Mouse (Mus musculus) stomach, postnatal 0 days (tissue): ENCODE measurements around the gene Nrbf2. TPM values are rescaled to one million over a fixed set of nuclear protein-coding genes. Genes with fewer than 3 reads are reported as not detected.

ENCODE experiments used
- ATAC-seq: fragments of 200-750 bp; cut with Nextera tagmentation; 2 replicates; pipeline ENCODE4 v1.8.0; 2017; ENCODE audit not compliant: low FRiP score, low TSS enrichment
- DNase-seq: peaks from one replicate; pipeline ENCODE4 v3.0.0-alpha.2; 2016; ENCODE audit warnings: low spot score
- H3K27ac ChIP-seq: fragments of 300-500 bp; sonication (generic); replicated peaks from 2 replicates; pipeline ENCODE4 v1.5.1; 2014; ENCODE audit warnings: mild to moderate bottlenecking, control low read depth
- H3K27me3 ChIP-seq: fragments of 300-500 bp; sonication (generic); 2 replicates; pipeline ENCODE4 v1.6.1; 2014; ENCODE audit warnings: low read length; ENCODE audit not compliant: control insufficient read depth, insufficient read depth
- H3K36me3 ChIP-seq: fragments of 300-500 bp; sonication (generic); 2 replicates; pipeline ENCODE4 v1.6.1; 2014; ENCODE audit warnings: low read length, mixed read lengths; ENCODE audit not compliant: control insufficient read depth, insufficient read depth
- H3K4me1 ChIP-seq: fragments of 300-500 bp; sonication (generic); replicated peaks from 2 replicates; pipeline ENCODE4 v1.6.1; 2014; ENCODE audit warnings: antibody characterized with exemption; ENCODE audit not compliant: control insufficient read depth, insufficient read depth
- H3K4me2 ChIP-seq: fragments of 300-500 bp; sonication (generic); replicated peaks from 2 replicates; pipeline ENCODE4 v1.6.1; 2014; ENCODE audit warnings: low read depth, mild to moderate bottlenecking, control low read depth, moderate library complexity
- H3K4me3 ChIP-seq: fragments of 300-500 bp; sonication (generic); 2 replicates; pipeline ENCODE4 v1.5.1; 2014; ENCODE audit warnings: low read depth, low read length, control low read depth
- H3K9ac ChIP-seq: fragments of 300-500 bp; sonication (generic); 2 replicates; pipeline ENCODE4 v1.6.1; 2014; ENCODE audit warnings: mild to moderate bottlenecking, low read length, control low read depth, mixed read lengths
- H3K9me3 ChIP-seq: fragments of 300-500 bp; sonication (generic); 2 replicates; pipeline ENCODE4 v1.6.1; 2016; ENCODE audit warnings: low read length; ENCODE audit not compliant: control insufficient read depth
- CTCF ChIP-seq: IDR thresholded peaks from 2 replicates; pipeline ENCODE4 v1.5.1; 2016; ENCODE audit warnings: antibody characterized with exemption, low read depth, mild to moderate bottlenecking, moderate library complexity
- EP300 ChIP-seq: optimal IDR thresholded peaks from 2 replicates; pipeline ENCODE3; 2016; ENCODE audit warnings: antibody characterized with exemption
- WGBS: fragments of 180-500 bp; shearing (Covaris S2); extraction: QIAGEN DNeasy Blood & Tissue Kit; methylation state at CpG from one replicate; pipeline ENCODE4 v1.1.7; 2014; 5-methylcytosine and 5-hydroxymethylcytosine counted together
- polyA plus RNA-seq: library from polyadenylated mRNA; unstranded; fragments of >200 nt; fragmentation: Nextera tagmentation; extraction: Ambion mirVana; gene quantifications from 2 replicates; pipeline ENCODE4 v1.2.1, GENCODE M21; 2015

Nrbf2 gene
- polyA plus RNA-seq, 1 experiment from 2014 or later: 34.6 TPM

GRCm38 (mm10) chr10:67287877-67288276 is 2.8 kb upstream of the Nrbf2 start:
- no peak overlapping the region for H3K9ac ChIP-seq
- no peak overlapping the region for H3K4me2 ChIP-seq
- WGBS: 41% methylated on average over 3 of the region's 3 CpGs
- DNase-seq: peak; percentile 80
- 0 out of 2 replicates have a peak overlapping the region, but pooled peaks have one; percentile 19 for H3K27ac ChIP-seq
- peaks cover 7% of the 10 kb centered on the region for H3K4me1 ChIP-seq
- H3K4me3 ChIP-seq: no peak overlapping the region
- H3K9me3 ChIP-seq: no peaks in the 10 kb centered on the region
- no peak for TF ChIP-seq CTCF
- TF ChIP-seq EP300: no peak
- no peaks in the 10 kb centered on the region for H3K27me3 ChIP-seq
- ATAC-seq: peak; percentile 31
- H3K36me3 ChIP-seq: no peaks in the 10 kb centered on the region

- peak; percentile 59 for DNase-seq
- under 1% methylated on average over 28 of the region's 41 CpGs for WGBS
These were observed 337 bp downstream of the Nrbf2 start for GRCm38 (mm10) chr10:67284761-67285175.

GRCm38 (mm10) chr10:67284311-67284710 is 794 bp downstream of the Nrbf2 start:
- Histone ChIP-seq H3K9ac (peak overlapping the region; percentile 91), H3K36me3 (no peaks in the 10 kb centered on the region), H3K4me1 (peaks cover 7% of the 10 kb centered on the region), H3K4me2 (peak overlapping the region; percentile 87), H3K9me3 (no peaks in the 10 kb centered on the region), H3K4me3 (peak overlapping the region; percentile 90), H3K27me3 (no peaks in the 10 kb centered on the region), H3K27ac (peak overlapping the region; percentile 89)
- no peak for ATAC-seq
- no peak for TF ChIP-seq CTCF
- peak; percentile 46 for DNase-seq
- 1% methylated on average over 10 of the region's 10 CpGs for WGBS

More at GRCm38 (mm10) chr10:67284761-67285175, 337 bp downstream of the Nrbf2 start:
- Histone ChIP-seq H3K27ac (peak overlapping the region; percentile 89), H3K27me3 (no peaks in the 10 kb centered on the region), H3K4me1 (peaks cover 7% of the 10 kb centered on the region), H3K9me3 (no peaks in the 10 kb centered on the region), H3K4me3 (peak overlapping the region; percentile 90), H3K9ac (peak overlapping the region; percentile 91), H3K36me3 (no peaks in the 10 kb centered on the region), H3K4me2 (peak overlapping the region; percentile 87)
- peak; percentile 65 for ATAC-seq
- TF ChIP-seq EP300 (no peak), CTCF (no peak)

GRCm38 (mm10) chr10:67283516-67283915 is 1.6 kb downstream of the Nrbf2 start:
- H3K27me3 ChIP-seq: no peaks in the 10 kb centered on the region
- DNase-seq: no peak
- H3K36me3 ChIP-seq: no peaks in the 10 kb centered on the region
- H3K4me2 ChIP-seq: peak overlapping the region; percentile 87
- no peak for ATAC-seq
- WGBS: 67% methylated on average over 9 of the region's 9 CpGs
- H3K9me3 ChIP-seq: no peaks in the 10 kb centered on the region
- TF ChIP-seq EP300 (no peak), CTCF (no peak)
- no peak overlapping the region for H3K27ac ChIP-seq
- no peak overlapping the region for H3K9ac ChIP-seq
- H3K4me1 ChIP-seq: peaks cover 7% of the 10 kb centered on the region
- H3K4me3 ChIP-seq: peak overlapping the region; percentile 90

- Histone ChIP-seq H3K4me2 (no peak overlapping the region), H3K27me3 (no peaks in the 10 kb centered on the region), H3K9me3 (no peaks in the 10 kb centered on the region), H3K36me3 (no peaks in the 10 kb centered on the region), H3K9ac (no peak overlapping the region), H3K4me3 (no peak overlapping the region), H3K27ac (no peak overlapping the region), H3K4me1 (peaks cover 7% of the 10 kb centered on the region)
- 69% methylated on average over 2 of the region's 2 CpGs for WGBS
- DNase-seq: no peak
- no peak for ATAC-seq
- TF ChIP-seq EP300: no peak
- TF ChIP-seq CTCF: no peak
These were observed 2.6 kb downstream of the Nrbf2 start for GRCm38 (mm10) chr10:67282531-67282930.

- ATAC-seq: no peak
- Histone ChIP-seq H3K4me3 (no peak overlapping the region), H3K4me1 (peaks cover 7% of the 10 kb centered on the region), H3K9me3 (no peaks in the 10 kb centered on the region), H3K9ac (no peak overlapping the region), H3K4me2 (no peak overlapping the region), H3K27me3 (no peaks in the 10 kb centered on the region), H3K36me3 (no peaks in the 10 kb centered on the region), H3K27ac (no peak overlapping the region)
- WGBS: 71% methylated on average over 8 of the region's 8 CpGs
- TF ChIP-seq CTCF (no peak), EP300 (no peak)
- DNase-seq: no peak
These were observed 3.3 kb downstream of the Nrbf2 start for GRCm38 (mm10) chr10:67281852-67282251.
